Mouse (Mus musculus): ENCODE results near the gene Cdip1.

DNA sequence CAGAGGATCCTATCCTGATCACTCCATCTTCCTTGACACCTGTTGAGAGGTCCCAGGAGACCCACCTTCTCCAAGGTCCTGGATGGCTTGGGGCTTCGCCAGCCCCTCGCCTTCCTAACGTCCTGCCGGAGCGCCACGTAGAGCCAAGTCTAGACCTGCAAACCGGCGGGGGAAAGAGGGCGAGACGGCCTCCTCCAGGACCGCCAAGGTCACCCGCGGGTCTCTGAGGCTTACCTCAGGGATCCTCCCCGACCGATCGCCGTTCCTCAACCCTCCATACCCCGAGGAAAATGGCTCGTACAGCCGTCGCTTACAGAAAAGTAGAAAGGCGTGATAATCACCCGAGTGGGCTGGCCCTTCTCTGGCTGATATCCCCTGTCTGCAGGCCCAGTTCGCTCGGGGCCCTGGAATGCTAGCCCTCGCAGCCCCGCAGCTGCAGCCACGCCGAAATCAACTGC lies 752 bp downstream of the Cdip1 start:
- no peak for TF ChIP-seq POLR2A (IDR thresholded peaks at IDR 0.05; ENCODE audit: insufficient read depth, low read depth, low read length)
- TF ChIP-seq CTCF (IDR thresholded peaks at IDR 0.05) = no peak
